31 mouse cellular contexts compared by ENCODE assay signal in the genomic region with DNA sequence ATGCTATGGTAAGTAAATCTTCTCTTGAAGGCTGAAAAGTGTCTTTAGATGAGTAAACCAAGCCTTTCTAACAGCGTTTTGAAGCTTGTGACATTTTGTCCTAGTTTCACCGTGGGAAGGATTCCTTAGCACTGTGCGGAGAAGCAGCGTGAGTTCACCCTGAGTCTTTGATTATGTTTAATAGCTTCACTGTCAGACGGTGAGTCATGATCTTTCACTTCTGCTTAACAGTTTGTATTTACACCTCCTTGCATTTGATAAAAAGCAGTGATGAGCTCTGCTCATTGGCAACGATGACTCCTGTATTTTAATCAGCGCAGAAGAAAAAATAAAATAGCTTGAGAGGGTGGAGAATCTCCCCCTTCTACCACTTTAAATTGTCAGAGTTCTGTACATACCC.
DNase-seq lines count a peak whose midpoint lies in the region; ATAC-seq and TF ChIP-seq lines count a peak whose summit lies in the region.
"Had no signal": no experiment of that assay in that cellular context is flagged by ENCODE, and none has a peak within 500 bp of the region (broad histone marks: within the 10 kb centered on the region; RNA-seq: fewer than 3 reads in every experiment).

No protein-coding gene starts in this region.

- no peaks in the 10 kb centered on the region for H3K4me1 ChIP-seq in forebrain, embryonic 14.5 days (ENCODE audit: control insufficient read depth, insufficient read depth, low read length)
- no peaks in the 10 kb centered on the region for H3K4me1 ChIP-seq in forebrain, embryonic 15.5 days
- H3K4me1 ChIP-seq: embryonic facial prominence, embryonic 12.5 days; hindbrain, embryonic 10.5 days; hindbrain, embryonic 15.5 days; kidney, embryonic 15.5 days; liver, embryonic 12.5 days; megakaryocyte, embryonic 14.5 days; midbrain, embryonic 12.5 days; neural tube, embryonic 15.5 days; stomach, embryonic 15.5 days had no signal

- no peak overlapping the region for H3K9ac ChIP-seq in forebrain, embryonic 14.5 days (ENCODE audit: low read length)
- no peak overlapping the region for H3K9ac ChIP-seq in forebrain, embryonic 15.5 days (replicated peaks)
- H3K9ac ChIP-seq: embryonic facial prominence, embryonic 12.5 days; hindbrain, embryonic 15.5 days; kidney, embryonic 15.5 days; liver, embryonic 12.5 days; liver, postnatal 0 days; midbrain, embryonic 12.5 days; neural tube, embryonic 15.5 days; stomach, embryonic 15.5 days had no signal

- no peaks in the 10 kb centered on the region for H3K9me3 ChIP-seq in forebrain, embryonic 14.5 days (replicated peaks; ENCODE audit: control insufficient read depth, low read length)
- no peaks in the 10 kb centered on the region for H3K9me3 ChIP-seq in forebrain, embryonic 15.5 days
- H3K9me3 ChIP-seq: embryonic facial prominence, embryonic 12.5 days; hindbrain, embryonic 10.5 days; hindbrain, embryonic 15.5 days; kidney, embryonic 15.5 days; liver, embryonic 12.5 days; midbrain, embryonic 12.5 days; neural tube, embryonic 15.5 days; stomach, embryonic 15.5 days had no signal

- no peak overlapping the region for H3K27ac ChIP-seq in forebrain, embryonic 14.5 days (ENCODE audit: low read depth, low read length)
- H3K27ac ChIP-seq in forebrain, embryonic 15.5 days (replicated peaks) = no peak overlapping the region
- H3K27ac ChIP-seq in gastrocnemius, adult 2 months = peak overlapping the region; percentile 83
- H3K27ac ChIP-seq: embryonic facial prominence, embryonic 12.5 days; hindbrain, embryonic 10.5 days; hindbrain, embryonic 15.5 days; kidney, embryonic 15.5 days; layer of hippocampus, adult 2 months; liver, embryonic 12.5 days; midbrain, embryonic 12.5 days; neural tube, embryonic 15.5 days; stomach, embryonic 15.5 days had no signal

- no peak overlapping the region for H3K4me3 ChIP-seq in forebrain, embryonic 14.5 days (ENCODE audit: low read depth, low read length)
- no peak overlapping the region for H3K4me3 ChIP-seq in forebrain, embryonic 15.5 days
- H3K4me3 ChIP-seq in gastrocnemius, adult 2 months = peak overlapping the region; percentile 54
- H3K4me3 ChIP-seq: embryonic facial prominence, embryonic 12.5 days; hindbrain, embryonic 10.5 days; hindbrain, embryonic 15.5 days; kidney, embryonic 15.5 days; layer of hippocampus, adult 2 months; liver, embryonic 12.5 days; megakaryocyte, embryonic 14.5 days; midbrain, embryonic 12.5 days; neural tube, embryonic 15.5 days; stomach, embryonic 15.5 days had no signal

- peak; percentile 11 for DNase-seq in forebrain, embryonic 14.5 days (ENCODE audit: low spot score)
- DNase-seq in gastrocnemius, adult 2 months = no peak
- DNase-seq in gastrocnemius, postnatal 4 days (ENCODE audit: low spot score in 2 of 2) = no peak
- peak; percentile 6 for DNase-seq in retina, postnatal 1 day
- no peak for DNase-seq in retina, embryonic 14.5 days (ENCODE audit: low spot score)
- peak; percentile 65 for DNase-seq in telencephalon, adult 2 months (ENCODE audit: low read depth, low spot score)
- no peak for DNase-seq in ovary, postnatal 14 days (ENCODE audit: low spot score)
- DNase-seq: adrenal gland, postnatal 10 days; cerebellum, adult 11-12 months; cerebellum, adult 9-11 months; embryo, embryonic 11 days; gastrocnemius, postnatal 10 days; heart, postnatal 14 days; kidney, adult 18-20 months; kidney, postnatal 25 days; liver, postnatal 0 days; lung, postnatal 36 days; thymus, postnatal 14 days had no signal

- H3K36me3 ChIP-seq in forebrain, embryonic 14.5 days (ENCODE audit: control insufficient read depth, insufficient read depth, low read length) = no peaks in the 10 kb centered on the region
- no peaks in the 10 kb centered on the region for H3K36me3 ChIP-seq in forebrain, embryonic 15.5 days
- H3K36me3 ChIP-seq: embryonic facial prominence, embryonic 12.5 days; G1E; hindbrain, embryonic 10.5 days; hindbrain, embryonic 15.5 days; kidney, embryonic 15.5 days; liver, embryonic 12.5 days; midbrain, embryonic 12.5 days; neural tube, embryonic 15.5 days; stomach, embryonic 15.5 days had no signal

- no peak overlapping the region for H3K4me2 ChIP-seq in forebrain, embryonic 14.5 days (ENCODE audit: low read length)
- H3K4me2 ChIP-seq in forebrain, embryonic 15.5 days (replicated peaks) = no peak overlapping the region
- H3K4me2 ChIP-seq: embryonic facial prominence, embryonic 12.5 days; hindbrain, embryonic 15.5 days; kidney, embryonic 15.5 days; liver, embryonic 12.5 days; midbrain, embryonic 12.5 days; neural tube, embryonic 15.5 days; stomach, embryonic 15.5 days had no signal

- intact Hi-C loops in gastrocnemius, adult 2 months (cut with DNase I) = loop anchor here (5.0 kb wide), 1 partner anchor 217 kb away; no protein-coding TSS in a partner anchor

- 66% methylated on average over 7 of the region's 7 CpGs for WGBS in forebrain, embryonic 14.5 days
- 63% methylated on average over 7 of the region's 7 CpGs for WGBS in forebrain, embryonic 15.5 days

- H3K27me3 ChIP-seq in forebrain, embryonic 14.5 days (replicated peaks; ENCODE audit: control insufficient read depth, insufficient read depth, low read length) = no peaks in the 10 kb centered on the region
- no peaks in the 10 kb centered on the region for H3K27me3 ChIP-seq in forebrain, embryonic 15.5 days
- H3K27me3 ChIP-seq: embryonic facial prominence, embryonic 12.5 days; hindbrain, embryonic 15.5 days; kidney, embryonic 15.5 days; liver, embryonic 12.5 days; megakaryocyte, embryonic 14.5 days; midbrain, embryonic 12.5 days; neural tube, embryonic 15.5 days; Patski; stomach, embryonic 15.5 days had no signal

- ATAC-seq in forebrain, embryonic 14.5 days = no peak
- ATAC-seq in forebrain, embryonic 15.5 days (replicated peaks) = no peak; the same call in 1 of the 2 replicates
- ATAC-seq: liver, embryonic 12.5 days; liver, postnatal 0 days; Patski had no signal

- no peak for TF ChIP-seq CTCF in gastrocnemius, adult 2 months (IDR thresholded peaks at IDR 0.05)

Comparison
In these comparisons a context has a peak if more than half of its experiments do, and no peak if none do; other contexts are left out.
1. DNase-seq: peak in forebrain, embryonic 14.5 days (single experiment), retina, postnatal 1 day (single experiment) and telencephalon, adult 2 months (single experiment); none in gastrocnemius, adult 2 months (single experiment), gastrocnemius, postnatal 4 days (0 of 2), retina, embryonic 14.5 days (single experiment) and ovary, postnatal 14 days (single experiment).